Mouse (Mus musculus): ENCODE results near the gene Smu1.

DNA sequence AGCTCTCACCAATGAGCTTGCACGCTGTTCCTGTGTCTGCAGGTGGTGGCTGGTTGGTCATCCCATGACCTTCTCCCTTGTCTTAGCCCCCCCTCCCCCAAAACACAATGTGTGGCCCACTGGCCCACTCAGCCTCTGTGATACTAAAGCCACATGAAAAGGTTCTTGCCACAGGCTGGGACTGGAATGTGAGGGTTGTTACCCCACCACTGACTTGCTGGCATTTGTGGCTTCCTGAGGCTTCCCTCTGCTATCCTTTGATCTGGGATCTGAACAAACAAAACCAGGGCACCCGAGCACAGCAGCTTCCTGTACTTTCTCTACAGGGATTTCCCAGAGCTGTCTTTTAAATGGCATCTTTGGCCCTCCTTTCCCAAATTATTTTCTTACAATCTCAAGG lies 19.4 kb upstream of the Smu1 start:
- TF ChIP-seq CTCF (IDR thresholded peaks at IDR 0.05; ENCODE audit: control insufficient read depth, insufficient read depth, insufficient read length): no peak
- no peak for TF ChIP-seq MYOG (IDR thresholded peaks at IDR 0.05; ENCODE audit: control insufficient read depth, extremely low read depth, insufficient read length)
- TF ChIP-seq USF1 (IDR thresholded peaks at IDR 0.05; ENCODE audit: low read depth): no peak
- TF ChIP-seq MAX (IDR thresholded peaks at IDR 0.05): no peak
- TF ChIP-seq MYOD1 (IDR thresholded peaks at IDR 0.05; ENCODE audit: control insufficient read depth, insufficient read length, low read depth): peak; percentile 38
